Mouse (Mus musculus): ENCODE data around the gene Selenof.

Selenof gene

DNA sequence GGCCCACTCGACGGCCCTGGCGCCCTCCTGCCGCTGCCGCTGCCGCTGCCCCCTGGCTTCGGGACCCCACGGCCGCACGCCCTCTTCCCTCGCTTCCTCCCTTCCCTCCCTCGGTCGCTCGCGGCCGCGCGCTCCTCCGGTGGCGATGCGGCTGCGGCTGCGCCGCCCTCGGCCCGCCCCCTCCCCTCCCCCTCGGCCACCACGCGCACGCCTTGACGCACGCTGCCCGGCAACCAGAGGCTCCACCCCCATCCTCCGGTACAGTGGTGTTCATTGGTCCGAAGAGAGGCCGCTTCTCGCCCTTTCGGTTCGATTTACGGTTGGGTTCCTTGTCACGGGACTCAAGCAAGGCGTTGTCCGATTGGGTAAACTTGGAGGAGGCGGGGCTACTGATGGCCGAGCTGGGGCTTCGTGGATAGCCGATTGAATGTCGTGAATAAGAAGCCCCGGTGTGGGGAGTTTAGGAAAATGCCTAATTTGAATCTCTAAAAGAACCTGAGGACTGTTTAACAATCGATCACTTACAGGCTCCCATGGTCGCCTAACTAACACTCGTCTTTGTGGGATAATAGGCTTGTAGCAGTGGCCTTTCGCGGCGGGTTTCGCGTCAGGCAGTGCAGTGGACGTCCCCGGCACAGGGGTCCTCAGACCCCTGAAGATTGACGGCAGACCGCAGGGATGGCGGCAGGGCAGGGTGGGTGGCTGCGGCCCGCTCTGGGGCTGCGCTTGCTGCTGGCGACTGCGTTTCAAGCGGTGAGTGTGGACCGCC is at the start of gene Selenof, which contains the start of gene Hs2st1:
Gene Selenof (plus strand): TSS at position 258 of the 769 bp plus-strand sequence.
Gene Hs2st1 (minus strand): TSS at position 135 of the 769 bp plus-strand sequence.
- DNase-seq (ENCODE audit: low spot score), result peak; percentile 99

DNA sequence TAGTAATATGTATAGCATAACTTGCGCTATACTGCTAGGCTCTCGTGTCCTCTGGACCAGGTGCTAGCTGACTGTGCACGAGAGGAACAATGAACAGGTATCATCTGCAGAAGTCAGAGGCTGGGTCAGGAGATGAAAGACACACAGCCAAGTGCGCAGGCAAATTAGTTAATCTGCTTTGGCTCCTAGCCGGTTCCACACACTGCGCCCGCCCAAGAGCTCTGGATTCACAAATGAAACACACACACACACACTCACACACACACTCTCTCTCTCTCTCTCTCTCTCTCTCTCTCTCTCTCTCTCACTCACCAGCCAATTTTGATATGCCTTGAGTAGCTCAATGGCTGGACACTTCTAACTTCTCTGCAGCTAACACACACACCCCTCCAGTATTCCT is 42.2 kb upstream of the Selenof start:
- DNase-seq (ENCODE audit: low spot score), result no peak

DNA sequence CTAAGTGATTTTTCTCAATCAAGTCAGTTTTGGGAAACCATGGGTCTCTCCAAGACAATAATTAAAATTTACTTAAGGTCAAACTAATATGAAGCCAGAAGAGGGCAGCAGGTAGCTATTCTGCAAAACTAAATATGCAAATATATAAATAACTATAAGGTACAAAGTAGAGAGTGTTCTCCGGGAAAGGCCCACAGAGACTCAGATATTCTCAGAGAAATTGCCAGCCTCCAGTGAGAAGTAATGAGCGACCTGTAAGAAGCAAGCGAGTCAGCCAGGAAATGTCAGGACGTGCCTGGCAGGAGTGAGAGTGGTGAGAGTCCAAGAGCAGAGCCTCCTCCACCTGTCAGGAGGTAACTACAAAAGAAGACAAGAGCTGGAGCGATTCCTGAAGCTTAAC is 39.1 kb upstream of the Selenof start:
- no peak for DNase-seq (ENCODE audit: low spot score)

DNA sequence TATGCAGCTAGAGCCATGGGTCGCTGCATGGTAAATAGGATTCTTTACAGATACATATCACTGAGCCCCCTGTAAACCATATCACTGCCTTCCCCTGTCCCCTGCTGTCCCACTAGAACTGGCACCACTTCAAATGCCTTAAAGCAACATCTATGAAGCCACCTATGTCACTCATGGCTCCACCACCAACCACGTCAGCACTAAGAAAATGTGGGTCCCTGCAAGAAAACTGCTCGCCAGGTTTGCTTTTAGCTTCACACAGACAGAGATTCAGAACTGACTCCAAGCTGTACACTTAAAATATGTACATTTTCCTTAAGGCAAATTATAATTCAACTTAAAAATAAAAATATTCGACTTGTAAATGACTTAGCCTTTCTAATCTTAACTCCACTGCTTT is 35.0 kb upstream of the Selenof start:
- no peak for DNase-seq (ENCODE audit: low spot score)

DNA sequence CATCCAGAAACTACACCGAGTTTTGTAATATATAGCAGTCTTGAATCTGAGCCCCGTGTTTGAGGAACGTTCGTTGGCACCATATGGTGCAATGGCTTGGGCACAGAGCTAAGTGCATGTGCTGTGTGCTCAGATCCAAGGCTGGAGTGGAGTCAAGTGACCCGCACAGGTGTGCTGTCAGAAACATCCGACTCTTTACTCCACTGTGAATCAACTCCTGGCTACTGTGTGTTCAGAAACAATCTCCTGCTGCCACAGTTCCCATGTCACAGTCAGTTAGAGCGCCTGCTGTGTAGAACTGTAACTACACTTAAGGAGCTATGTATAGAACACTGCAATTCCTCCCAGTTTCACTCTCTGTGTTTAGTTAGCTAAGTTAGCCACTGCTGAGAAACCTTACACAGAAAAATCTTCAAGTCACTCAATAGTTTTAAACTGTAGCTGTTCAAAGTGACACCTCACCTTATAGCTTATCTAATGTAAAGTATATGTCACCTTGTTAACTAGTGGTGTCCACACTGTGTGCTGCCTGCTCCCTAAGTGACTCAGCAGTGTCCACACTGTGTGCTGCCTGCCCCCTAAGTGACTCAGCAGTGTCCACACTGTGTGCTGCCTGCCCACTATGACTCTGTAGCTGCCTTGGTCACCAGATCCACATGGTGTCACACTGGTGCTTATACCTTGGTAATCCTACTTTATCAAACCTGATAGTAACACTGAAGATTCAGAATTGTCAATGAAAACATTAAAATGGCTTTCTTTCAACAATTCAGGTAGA is 32.8 kb upstream of the Selenof start:
- no peak for DNase-seq (ENCODE audit: low spot score)

DNA sequence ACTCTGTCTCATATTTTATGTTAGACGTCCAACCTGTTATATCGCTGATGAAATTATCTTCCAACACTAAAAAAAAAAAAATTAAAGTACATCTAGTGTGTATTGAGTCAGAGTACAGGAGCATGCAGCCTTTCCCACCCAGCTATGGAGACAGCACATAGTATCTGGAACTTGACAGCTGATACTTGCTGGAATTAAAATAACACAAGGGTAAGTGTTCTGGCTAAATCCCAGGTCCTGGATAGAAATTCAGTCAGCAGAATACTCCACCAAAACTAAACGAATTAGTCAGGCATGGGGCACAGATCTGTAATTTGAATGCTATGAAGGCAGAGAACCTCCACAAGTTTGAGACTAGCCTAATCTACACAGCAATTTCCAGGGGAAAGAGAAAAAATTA is 31.1 kb upstream of the Selenof start:
- no peak for DNase-seq (ENCODE audit: low spot score)

DNA sequence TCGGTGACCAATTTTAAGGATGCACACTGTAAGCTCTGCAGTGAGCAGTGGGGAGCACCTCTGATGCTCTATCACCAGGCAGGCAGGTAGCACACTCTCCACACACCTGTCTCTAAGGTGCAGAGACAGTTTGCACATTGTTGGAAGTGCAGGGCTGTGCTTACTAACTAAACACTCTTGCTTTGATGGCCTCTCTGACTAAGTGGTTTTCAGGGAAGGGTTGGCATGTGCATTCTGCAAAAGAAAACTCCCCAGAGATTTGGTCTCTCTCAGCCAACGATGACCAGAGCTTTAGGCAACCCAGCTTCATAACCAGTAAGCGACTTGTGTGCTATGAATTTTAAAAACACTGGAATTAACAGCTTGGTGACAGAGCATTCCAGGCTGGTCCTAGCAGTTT is 29.3 kb upstream of the Selenof start:
- no peak for DNase-seq (ENCODE audit: low spot score)

DNA sequence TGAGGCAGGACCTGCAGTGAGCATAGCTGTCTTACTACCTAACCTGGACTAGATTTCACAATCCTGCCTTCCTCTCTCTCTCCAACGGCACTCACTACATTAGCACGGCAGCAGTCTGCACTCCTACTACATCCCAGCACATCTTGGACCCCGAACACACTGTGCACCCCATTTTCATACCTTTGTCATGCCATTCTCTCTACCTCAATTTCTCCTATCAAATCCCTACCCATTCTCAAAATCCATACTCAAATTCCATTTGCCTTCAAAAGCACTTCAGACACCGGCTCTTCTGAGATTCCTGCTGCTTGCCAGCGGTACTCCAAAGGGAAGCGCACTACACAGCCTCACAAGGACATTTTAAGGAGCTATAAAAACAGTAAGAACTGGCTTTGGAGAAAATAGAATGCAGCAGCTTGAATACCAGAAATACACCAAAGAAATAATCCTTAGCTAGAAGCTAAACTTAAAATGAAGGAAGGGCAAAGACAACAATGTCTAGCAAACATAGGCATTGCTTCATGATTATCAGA is 28.1 kb upstream of the Selenof start:
- DNase-seq (ENCODE audit: low spot score), result no peak

DNA sequence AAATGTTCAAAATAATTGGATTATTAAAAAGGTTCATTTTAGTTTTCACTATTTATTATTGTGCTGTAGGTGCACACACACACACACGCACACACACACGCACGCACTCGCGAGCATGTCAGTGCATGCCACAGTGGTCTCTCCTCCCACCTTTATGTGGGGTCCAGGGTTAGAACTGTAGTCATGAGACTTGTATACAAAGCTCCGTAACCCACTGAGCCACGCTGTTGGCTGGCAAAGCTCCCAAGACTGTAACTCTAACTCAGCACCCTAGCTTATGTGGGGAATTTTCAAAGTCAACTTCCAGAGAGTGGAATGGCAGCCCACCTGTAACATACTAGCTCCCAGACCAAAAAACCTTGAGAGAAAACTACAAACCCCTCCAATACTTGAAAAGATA is 25.0 kb upstream of the Selenof start:
- no peak for DNase-seq (ENCODE audit: low spot score)

DNA sequence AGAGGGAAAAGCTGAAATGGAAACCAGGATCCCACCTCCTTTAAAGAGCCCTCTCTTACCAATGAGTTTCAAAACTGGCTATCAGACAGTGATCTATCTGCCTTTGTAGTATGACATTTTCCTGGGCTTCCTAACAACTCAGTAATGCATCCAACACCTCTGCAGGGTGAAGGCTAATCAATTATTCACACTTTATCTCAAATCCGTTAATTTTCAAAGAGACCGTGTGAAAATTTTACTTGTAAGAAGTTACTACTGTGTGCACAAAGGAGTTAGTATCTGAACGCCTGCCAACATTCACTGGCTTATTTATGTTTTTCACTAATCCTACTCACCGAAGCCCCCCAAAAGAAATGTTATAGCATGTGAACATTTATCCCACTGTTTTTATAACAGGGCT is 24.3 kb upstream of the Selenof start:
- DNase-seq (ENCODE audit: low spot score), result no peak

DNA sequence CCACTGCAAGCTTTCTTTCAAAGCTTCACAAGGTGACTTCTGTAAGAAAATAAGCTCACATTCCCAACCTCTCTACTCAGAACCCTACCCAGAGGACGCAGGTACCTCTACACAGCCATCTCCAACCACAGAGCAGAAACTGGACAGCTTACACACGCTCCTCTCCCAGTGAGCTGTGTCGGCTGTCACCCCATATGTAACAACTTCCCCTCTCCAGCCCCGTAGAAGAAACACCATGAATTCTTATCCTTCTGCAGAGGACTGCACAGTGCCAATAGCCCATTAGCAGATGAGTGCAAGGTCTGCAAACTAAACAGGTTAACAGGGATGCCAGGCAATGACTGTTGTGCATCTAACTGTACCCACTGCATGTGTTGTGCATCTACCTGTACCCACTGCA is 23.6 kb upstream of the Selenof start:
- no peak for DNase-seq (ENCODE audit: low spot score)

DNA sequence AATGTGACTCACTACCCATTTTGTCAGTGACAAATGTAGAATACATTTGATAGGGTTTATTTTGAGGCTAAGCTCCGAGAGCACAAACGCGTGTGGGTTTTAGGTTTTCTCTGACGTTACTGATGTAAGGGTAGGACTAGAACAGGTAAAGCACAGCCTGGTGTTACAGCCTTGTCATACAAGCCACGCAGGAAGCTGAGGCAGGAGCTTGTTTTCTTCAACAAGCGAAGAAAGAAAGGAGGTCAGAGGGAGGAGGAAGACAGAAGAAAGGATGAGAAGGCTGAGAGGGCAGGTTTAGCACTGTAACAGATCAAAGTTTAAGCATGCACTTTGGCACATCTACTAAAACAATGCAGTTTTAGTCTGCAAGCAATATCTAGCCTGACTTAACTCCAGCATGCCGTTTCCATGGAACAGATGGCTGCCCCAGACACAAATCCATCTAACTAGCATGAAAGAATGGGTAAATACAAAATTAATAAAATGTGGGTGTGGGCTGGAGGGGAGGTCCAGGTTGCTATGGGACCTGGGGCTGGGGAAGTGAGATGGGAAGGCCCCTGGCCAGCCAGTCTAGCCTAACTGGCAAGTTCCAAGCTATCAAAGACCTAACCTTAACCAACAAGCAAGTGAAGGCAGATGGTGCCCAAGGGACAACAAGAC is 21.8 kb upstream of the Selenof start:
- DNase-seq (ENCODE audit: low spot score), result no peak

DNA sequence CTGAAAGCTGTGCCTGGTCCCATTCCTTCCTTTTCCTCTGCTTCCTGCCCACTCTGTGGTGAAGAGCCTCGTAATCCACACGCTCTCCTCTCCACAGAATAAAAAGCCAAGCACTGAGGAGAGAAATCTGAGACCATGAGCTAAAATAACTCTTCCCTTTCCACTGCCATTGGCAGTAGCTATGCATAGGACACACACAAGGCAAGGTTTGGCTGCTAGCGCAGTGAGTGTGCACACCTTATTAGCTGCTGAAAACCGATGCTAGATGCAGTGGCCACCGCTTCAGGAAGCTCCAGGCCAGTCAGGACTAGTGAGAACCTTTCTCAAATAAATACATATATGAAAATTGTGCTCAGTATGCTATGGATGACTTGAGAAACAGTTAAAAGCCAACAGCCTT is 20.1 kb upstream of the Selenof start:
- DNase-seq (ENCODE audit: low spot score), result no peak

DNA sequence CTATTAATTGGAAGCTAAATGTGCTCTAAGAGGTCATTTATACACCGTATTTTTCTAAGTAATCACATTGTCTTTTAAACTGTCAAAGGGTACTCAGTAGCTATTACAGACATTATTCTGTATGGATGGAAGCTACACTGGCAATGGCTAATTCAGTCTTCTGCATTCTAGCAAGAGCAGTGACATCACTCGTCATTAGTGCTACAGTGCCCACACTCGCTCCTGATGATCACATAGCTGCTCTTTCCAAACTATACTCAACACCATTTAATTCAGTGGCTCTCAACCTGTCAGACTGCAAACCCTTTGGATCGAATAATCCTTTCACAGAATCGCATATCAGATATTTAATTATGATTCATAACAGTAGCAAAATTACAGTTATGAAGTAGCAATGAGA is 19.4 kb upstream of the Selenof start:
- no peak for DNase-seq (ENCODE audit: low spot score)

DNA sequence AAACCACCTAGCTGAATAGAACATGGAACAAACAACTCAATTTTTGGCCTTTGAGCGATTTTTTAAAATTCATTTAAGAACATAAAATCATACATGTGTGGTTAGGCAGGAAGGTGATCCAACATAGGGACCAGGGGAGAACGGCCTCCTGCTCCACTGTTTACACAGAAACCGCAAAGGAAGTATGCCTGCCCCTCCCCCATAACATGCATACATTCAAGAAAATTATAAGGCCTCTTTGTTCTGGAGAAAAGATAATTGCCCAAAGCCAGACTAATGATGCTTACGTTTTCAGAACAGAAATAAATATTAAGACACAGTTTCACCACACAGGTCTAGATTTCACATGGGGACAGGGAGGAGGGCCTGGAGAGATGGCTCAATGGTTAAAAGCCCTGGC is 18.7 kb upstream of the Selenof start:
- no peak for DNase-seq (ENCODE audit: low spot score)

DNA sequence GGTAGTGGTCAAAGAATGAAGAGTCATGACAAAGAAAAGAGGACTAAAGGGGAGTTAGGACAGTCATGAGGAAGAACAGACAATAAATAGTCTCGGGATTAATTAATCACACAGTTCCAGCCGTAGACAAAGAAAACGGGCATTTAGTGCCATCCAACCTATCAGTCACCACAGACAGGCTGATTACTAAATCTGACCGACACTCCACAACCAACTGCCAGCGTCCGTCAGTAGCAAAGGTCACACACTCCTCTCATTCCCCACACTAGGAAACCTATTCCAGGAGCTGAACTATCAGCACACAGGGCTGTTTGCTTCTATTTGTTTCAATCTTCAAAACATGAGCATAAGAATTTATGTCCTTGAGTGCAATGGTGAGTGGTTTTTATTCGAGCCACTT is 16.2 kb upstream of the Selenof start:
- no peak for DNase-seq (ENCODE audit: low spot score)

DNA sequence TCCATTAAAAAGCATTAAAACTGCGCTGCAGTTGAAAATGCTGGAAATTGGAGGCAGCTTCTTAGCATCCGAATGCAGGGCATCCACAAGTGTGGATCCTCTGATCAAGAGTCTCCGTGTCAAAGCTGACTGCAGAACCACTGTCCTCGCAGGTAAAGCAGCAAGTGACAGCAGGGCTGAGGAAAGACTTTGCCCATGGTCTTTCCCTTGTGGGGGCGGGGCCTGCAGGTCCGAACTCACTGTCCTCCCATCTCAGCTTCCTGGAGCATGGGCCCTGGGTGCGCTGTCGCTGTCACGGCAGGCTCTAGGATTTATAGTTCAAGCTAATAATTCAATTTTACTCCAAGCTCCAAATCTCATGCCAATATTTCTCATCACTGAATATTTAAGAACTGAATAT is 15.6 kb upstream of the Selenof start:
- DNase-seq (ENCODE audit: low spot score), result no peak

DNA sequence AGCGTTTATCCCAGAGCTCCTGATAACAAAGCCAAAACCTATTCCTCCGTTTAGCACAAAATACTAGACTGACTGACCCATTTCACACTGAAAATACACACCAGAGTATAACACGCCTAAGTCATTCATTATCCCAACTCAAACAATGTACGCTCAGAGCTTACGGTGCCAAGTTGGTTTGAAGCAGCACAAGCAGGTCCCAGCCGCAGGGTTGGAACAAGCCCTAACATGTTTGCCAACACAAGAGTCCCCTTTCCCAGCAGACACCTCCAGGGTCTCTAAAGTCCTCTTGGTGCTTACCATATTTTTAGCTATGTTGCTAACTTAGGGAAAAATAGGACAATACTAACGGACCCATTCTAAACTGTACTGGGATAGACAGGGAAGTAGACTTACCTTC is 15.0 kb upstream of the Selenof start:
- DNase-seq (ENCODE audit: low spot score), result no peak

DNA sequence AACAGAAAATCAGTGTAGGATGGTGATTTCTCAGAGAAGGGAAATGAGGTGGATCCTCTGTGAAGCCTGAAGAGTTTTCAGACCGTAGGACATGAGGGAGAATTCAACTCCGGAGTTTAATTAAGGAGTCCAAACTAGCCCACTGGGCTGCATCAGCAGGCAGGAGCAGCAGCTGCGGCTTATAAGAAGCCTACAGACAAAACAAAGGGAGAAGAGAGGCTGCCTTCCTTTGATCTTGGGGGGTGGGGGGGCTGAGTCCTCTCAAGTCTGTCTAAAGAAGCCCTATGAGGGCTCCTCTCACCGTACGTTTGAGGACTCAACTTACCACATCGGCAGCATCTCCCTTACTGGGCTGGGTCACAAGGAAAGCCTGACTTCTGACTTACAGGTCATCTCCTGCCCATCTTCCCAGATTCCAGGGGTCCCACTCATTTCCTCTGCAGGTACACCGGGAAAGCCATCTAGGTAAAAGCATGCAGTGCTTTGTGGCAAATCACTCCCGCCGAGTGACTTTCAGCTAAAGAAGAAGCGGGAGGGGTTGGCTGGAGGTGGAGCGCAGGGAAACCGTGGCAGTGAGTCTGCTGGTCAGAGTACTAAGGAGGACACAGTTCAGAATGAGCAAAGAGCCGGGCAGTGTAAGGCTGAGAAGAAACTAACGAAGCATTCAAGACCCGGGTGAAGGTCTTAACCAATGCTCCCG is 13.3 kb upstream of the Selenof start:
- no peak for DNase-seq (ENCODE audit: low spot score)

DNA sequence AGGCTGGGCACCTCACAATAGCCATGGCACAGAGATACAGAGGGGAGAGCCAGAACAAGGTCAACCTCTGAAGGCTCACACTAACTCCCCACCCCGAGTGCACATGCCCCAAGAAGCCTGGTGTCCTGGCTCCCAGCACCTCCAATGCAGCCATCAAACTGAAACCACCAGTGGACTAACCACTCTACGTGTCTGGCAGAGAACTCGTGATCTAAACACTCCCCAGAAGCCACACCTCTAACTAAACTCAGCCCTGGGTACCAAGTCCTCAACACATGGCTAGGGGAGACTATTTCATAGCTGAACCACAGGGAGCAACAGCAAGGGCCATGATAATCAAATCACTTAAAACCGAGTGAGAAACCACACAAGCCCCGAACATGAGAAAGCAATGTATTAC is 11.8 kb upstream of the Selenof start:
- no peak for DNase-seq (ENCODE audit: low spot score)

DNA sequence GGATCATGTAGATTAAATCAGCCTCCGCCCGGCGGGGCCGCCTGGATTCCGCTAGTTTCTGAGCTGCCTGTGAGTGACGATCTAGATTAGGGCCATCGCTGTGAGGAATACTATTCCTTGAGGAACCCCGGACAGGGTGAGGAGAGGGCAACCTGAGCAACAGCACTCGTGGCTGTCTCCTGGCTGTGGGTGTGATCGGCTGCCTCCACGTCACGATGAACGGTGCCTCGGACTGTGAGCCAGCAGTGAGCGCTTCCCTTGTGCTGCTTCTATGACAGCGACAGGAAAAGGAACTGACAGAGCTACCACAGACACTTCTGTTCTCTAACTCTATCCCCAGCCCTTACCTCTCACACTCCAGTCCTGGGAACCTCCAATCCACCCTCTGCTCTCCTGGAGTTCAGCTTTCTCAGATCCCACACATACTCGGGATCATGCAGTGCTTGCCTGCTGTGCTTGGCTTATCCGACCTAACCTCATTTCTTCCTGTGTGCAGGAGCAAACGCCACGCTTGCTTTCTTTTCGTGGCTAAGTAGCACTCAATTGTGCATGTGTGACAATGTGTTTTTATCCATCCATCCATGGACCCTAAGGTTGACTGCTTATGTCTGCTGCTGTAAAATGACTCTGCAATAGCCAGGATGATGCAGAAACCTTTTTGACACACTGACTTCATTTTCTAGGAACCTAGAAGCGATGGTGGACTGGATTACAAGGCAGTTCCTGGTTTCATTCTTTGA is 8.4 kb upstream of the Selenof start:
- no peak for DNase-seq (ENCODE audit: low spot score)

All from layer of hippocampus, adult 9-10 months (tissue).